Mouse (Mus musculus): ENCODE data around the gene Mettl22.

DNA sequence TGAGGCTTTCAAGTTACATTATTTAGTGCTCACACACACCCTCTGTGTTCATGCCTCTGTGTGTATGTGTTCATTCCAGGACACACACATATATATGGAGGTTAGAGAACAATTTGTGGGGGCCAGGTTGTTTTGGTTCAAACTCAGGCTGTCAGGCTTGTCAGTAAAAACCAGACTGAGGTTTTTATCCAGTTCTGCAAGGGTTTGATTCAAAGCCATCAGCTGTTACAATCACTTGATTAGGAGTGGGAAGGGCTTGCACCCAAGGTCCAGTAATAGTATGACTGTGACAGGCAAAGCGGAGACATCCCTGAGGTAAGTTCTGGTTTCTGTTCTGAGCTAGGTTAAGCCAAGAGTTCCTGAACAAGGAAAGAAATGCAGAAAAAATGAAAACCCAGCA is 58.8 kb downstream of the Mettl22 start:
- TF ChIP-seq CTCF (IDR thresholded peaks at IDR 0.05; ENCODE audit: extremely low read depth, insufficient read length, insufficient replicate concordance, low read depth, low read length) (no peak), POLR2A (IDR thresholded peaks at IDR 0.05; ENCODE audit: low read depth, low read length) (no peak)
